Mouse (Mus musculus): Measurements from ENCODE around the gene Zxdc. TPM values are rescaled to one million over a fixed set of nuclear protein-coding genes. Genes with fewer than 3 reads are reported as not detected.

Zxdc gene
- polyA plus RNA-seq (2014; fragmentation: Illumina TruSeq; extraction: RNeasy Lipid Tissue Mini Kit (QIAGEN cat#74804); ENCODE audit: low read depth, low replicate concordance): 12.2 TPM

GRCm38 (mm10) chr6:90368976-90369724, at the start of gene Zxdc:
TSS of gene Zxdc (plus strand) at chr6:90369492.

GRCm38 (mm10) chr6:90324991-90325390, 44.3 kb upstream of the Zxdc start, which contains the start of gene Chst13:
TSS of gene Chst13 (minus strand) at chr6:90325185.

GRCm38 (mm10) chr6:90332561-90333425, 36.5 kb upstream of the Zxdc start, which contains the start of gene Uroc1:
TSS of gene Uroc1 (plus strand) at chr6:90333284.

GRCm38 (mm10) chr6:90428380-90428974, 59.2 kb downstream of the Zxdc start, which contains the start of gene Cfap100:
TSS of gene Cfap100 (minus strand) at chr6:90428797.

Other genes starting within 250 kb of the Zxdc start
- not detected for gene Vmn1r51, start 246.9 kb upstream of the Zxdc start, polyA plus RNA-seq (2014; fragmentation: Illumina TruSeq; extraction: RNeasy Lipid Tissue Mini Kit (QIAGEN cat#74804); ENCODE audit: low read depth, low replicate concordance)
- gene Vmn1r52, start 194.7 kb upstream of the Zxdc start, polyA plus RNA-seq (2014; fragmentation: Illumina TruSeq; extraction: RNeasy Lipid Tissue Mini Kit (QIAGEN cat#74804); ENCODE audit: low read depth, low replicate concordance): not detected
- not detected for gene V1ra8, start 166.7 kb upstream of the Zxdc start, polyA plus RNA-seq (2014; fragmentation: Illumina TruSeq; extraction: RNeasy Lipid Tissue Mini Kit (QIAGEN cat#74804); ENCODE audit: low read depth, low replicate concordance)
- gene Vmn1r53, start 145.1 kb upstream of the Zxdc start, polyA plus RNA-seq (2014; fragmentation: Illumina TruSeq; extraction: RNeasy Lipid Tissue Mini Kit (QIAGEN cat#74804); ENCODE audit: low read depth, low replicate concordance): not detected
- not detected for gene Vmn1r54, start 123.2 kb upstream of the Zxdc start, polyA plus RNA-seq (2014; fragmentation: Illumina TruSeq; extraction: RNeasy Lipid Tissue Mini Kit (QIAGEN cat#74804); ENCODE audit: low read depth, low replicate concordance)
- 4.4 TPM for gene BC048671, start 68.3 kb upstream of the Zxdc start, polyA plus RNA-seq (2014; fragmentation: Illumina TruSeq; extraction: RNeasy Lipid Tissue Mini Kit (QIAGEN cat#74804); ENCODE audit: low read depth, low replicate concordance)
- not detected for gene Chst13, start 44.3 kb upstream of the Zxdc start, polyA plus RNA-seq (2014; fragmentation: Illumina TruSeq; extraction: RNeasy Lipid Tissue Mini Kit (QIAGEN cat#74804); ENCODE audit: low read depth, low replicate concordance)
- 0.56 TPM for gene Uroc1, start 36.2 kb upstream of the Zxdc start, polyA plus RNA-seq (2014; fragmentation: Illumina TruSeq; extraction: RNeasy Lipid Tissue Mini Kit (QIAGEN cat#74804); ENCODE audit: low read depth, low replicate concordance)
- gene Cfap100, start 59.3 kb downstream of the Zxdc start, polyA plus RNA-seq (2014; fragmentation: Illumina TruSeq; extraction: RNeasy Lipid Tissue Mini Kit (QIAGEN cat#74804); ENCODE audit: low read depth, low replicate concordance): 3.5 TPM
- gene Klf15, start 93.1 kb downstream of the Zxdc start, polyA plus RNA-seq (2014; fragmentation: Illumina TruSeq; extraction: RNeasy Lipid Tissue Mini Kit (QIAGEN cat#74804); ENCODE audit: low read depth, low replicate concordance): 31.9 TPM
- 54.0 TPM for gene Aldh1l1, start 116.9 kb downstream of the Zxdc start, polyA plus RNA-seq (2014; fragmentation: Illumina TruSeq; extraction: RNeasy Lipid Tissue Mini Kit (QIAGEN cat#74804); ENCODE audit: low read depth, low replicate concordance)
- gene Slc41a3, start 235.2 kb downstream of the Zxdc start, polyA plus RNA-seq (2014; fragmentation: Illumina TruSeq; extraction: RNeasy Lipid Tissue Mini Kit (QIAGEN cat#74804); ENCODE audit: low read depth, low replicate concordance): 46.0 TPM